Mouse (Mus musculus) spleen, postnatal 36 days (tissue): ENCODE measurements at regions not wholly inside any gene's neighbourhood (a gene's known extent, or its start where the extent isn't known, plus 50 kb on each side); places are given as distances from the start of the nearest gene placed in this dataset.

Experiments used
- DNase-seq, 2 experiments: peaks; one replicate each; pipeline ENCODE4 v3.0.0; 2022; ENCODE audit warnings: low spot score in 2 of 2, mixed read lengths in 1 of 2

DNA sequence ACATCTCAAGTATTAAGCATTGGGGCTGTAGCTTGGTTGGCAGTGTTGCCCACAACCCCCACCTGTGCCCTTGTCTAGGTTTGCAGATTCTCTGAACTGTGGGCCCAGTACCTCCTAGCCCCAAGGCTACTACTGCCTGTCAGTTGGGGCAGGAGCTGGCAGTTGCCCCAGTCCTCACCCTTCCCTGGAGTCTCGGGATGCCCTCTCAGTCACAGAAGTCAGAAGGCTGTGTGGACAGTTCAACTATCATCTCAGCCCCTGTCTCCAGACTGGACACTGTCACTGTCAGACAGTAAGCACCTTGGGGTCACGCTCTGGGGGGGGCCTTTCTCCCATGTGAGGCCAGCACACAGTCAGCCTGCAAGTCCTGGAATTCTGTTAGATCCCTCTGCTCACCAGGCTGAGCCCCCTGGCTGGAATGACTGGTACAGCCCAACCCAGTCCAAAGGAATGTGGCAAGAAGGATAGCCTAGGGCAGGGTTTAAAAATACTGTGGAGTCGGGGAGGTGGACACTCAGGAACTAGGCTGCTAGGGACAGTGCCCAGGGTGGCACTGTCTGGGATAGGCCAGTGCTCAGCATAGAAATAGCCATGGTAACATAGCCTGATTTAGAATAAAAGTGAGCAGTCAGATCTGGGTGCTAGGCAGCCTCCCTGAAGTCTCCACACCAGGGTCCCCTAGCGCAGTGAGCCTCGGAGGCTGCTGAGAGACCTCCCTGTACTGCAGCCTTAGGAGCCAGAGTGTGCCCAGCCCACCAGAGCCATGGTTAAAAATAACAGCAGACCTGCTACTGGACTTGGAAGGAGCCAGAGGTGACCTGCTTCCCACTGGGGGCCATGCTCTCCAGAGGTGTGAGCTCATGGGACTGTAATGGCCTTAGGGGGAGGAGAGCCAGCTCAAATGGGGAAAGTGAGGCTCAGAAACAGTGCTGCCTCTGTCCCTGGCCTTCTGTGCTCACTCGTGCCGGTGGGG lies 83.1 kb upstream of the Ptpn1 start:
- DNase-seq = no peak

DNA sequence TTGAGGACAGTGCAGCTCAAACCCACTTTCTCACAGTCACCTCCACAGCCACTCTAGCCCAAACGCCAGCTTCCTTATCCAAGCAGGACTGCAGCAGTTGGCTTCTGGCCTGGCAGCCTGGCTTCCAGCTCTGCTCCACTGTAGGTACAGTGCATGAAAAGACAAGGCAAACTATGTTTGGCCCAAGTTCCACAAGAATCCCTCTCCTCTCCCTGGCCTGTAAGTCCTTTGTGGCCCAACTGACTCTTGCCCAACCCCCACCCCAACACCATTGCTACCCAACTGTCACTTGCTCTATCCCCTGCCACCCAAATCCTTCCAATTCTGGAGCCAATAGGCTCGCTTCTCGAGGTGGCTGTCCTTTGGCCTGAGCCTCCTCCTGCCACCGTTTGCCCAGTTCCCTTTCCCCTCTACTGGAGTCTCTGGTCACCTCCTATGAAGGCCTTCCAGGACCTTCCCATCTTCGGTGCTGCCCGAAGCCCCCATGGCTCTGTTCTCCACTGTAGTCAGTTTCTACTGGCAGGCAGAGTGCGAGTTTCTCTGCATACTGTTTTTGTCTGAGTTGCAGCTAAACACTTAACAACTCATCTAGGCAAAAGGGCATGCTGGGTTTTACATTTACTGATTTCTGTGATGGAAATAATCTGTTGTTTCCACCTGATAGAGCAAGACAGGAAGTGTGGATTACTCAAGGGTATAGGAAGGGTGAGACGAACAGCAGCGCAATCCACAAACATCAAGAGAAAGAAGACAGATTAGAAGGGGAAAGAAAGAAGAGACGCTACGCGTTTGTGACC lies 84.4 kb upstream of the Ptpn1 start:
- no peak for DNase-seq

GRCm38 (mm10) chr2:167845370-167845769 lies 86.5 kb upstream of the Ptpn1 start:
- no peak for DNase-seq

DNA sequence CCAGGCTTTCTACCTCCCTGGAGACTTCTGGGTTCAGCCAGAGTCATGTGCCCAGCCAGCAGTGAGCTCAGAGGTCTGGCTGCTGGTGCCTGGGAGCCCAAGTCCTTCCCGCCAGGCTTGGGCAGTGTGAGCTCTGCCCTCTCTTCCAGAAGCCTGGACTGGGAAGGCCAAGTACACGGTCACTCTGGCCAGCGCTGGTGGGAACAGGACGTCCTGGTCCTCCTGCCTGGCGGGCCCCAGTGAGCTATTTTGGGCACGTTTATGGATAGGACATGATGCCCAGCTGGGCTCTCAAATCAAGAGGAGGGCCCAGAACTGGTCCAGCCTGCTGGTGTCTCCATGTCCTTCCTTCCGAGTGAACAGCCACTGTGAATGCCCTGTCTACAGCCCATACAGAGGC lies 87.3 kb upstream of the Ptpn1 start:
- DNase-seq = no peak

GRCm38 (mm10) chr2:167843921-167844320 lies 87.9 kb upstream of the Ptpn1 start:
- no peak for DNase-seq

DNA sequence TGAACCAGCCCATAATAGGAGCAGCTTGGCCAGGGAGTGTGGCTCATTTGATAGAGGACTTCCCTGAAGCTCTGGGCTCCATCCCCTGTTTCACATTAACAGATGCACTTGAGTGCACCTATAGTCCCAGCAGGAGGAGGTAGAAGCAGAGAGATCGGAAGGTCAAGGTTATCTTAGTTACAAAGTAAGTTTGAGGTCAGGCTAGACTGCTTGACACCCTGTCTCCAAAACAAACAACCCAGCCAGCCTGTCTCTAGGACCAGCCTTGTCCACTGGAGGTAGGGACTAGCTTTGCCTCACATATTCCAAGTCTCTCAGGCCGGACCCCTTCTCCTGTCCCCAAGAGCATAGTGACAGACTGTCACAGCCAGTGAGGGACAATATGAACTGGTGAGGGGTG lies 88.9 kb upstream of the Ptpn1 start:
- no peak for DNase-seq

DNA sequence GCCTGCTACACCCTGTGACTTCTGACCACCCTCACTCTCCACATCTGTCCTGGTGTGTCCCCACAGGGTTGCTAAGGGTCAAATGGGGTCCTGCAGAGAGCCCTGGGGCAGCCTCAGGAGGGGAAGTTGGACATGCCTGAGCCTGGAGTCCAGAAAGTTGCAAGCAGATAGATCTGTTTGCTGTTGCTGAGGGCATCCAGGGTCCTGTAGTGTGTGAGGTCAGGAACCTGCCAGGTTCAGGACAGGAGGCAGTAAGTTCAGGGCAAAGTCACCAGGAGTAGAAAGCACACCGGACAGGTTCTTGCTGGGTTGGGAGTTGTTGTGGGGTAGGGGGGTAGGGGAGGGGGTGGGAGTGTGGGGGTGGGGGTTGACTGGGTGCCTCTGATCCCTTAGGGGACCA lies 89.4 kb upstream of the Ptpn1 start:
- DNase-seq = no peak

- DNase-seq = no peak
Observed at GRCm38 (mm10) chr2:167841339-167842240, 90.3 kb upstream of the Ptpn1 start.

GRCm38 (mm10) chr2:167840344-167840743 lies 91.5 kb upstream of the Ptpn1 start:
- DNase-seq = no peak

DNA sequence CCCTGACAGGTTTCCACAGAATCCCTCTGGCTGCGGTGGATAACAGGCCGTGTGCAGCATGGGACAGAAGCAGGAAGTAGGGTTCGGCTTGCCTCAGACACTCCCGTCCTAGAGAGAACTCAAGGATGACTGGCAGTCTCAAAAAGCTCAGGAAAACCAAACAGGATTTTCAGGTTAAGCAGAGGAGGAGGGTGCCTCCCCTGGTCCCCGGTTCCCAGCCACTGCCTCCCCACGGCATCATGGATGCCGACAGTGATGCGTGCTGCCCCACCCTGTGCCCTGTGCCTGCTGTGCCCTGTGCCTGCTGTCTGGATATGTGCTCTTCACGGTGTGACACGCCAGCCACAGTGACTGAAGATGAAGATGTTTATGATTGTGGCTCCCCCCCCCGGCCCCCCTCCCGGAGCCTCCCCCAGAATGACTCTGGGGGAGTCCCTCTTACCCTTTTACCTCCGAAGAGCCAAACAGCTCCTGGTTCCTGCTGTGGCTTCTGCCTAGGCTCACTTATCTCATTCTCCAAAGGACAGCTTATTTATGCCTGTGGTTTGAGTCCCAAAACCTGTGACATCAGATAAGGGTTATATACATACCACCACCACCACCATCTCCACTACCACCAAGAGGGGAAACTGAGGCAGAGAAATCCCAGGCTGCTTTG lies 92.4 kb upstream of the Ptpn1 start:
- DNase-seq = no peak

- DNase-seq = no peak
Observed at GRCm38 (mm10) chr2:167837596-167837995, 94.3 kb upstream of the Ptpn1 start.

- no peak for DNase-seq
Observed at GRCm38 (mm10) chr2:167836611-167837010, 95.2 kb upstream of the Ptpn1 start.

DNA sequence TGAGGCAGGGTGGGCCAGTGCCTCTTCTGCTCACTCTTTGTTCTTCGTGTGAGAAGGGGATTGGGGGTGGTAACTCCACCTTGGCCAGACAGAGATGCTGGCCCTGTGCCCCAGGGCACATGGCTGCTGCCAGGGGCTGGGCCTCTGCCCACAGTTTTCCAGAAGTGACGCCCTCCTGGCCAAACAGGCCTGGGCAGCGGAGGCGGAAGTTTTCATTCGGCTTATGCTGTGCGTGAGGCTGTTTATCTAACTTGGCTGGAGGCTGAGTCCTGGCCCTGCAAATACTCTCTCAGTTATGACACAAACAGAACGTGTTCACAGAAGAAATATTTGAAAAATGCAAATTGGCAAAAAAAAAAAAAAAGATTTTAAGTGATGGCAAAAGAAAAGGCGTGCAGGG lies 97.3 kb upstream of the Ptpn1 start:
- no peak for DNase-seq

- DNase-seq = peak; percentile 18 to 21
Observed at GRCm38 (mm10) chr2:167833290-167833953, 98.4 kb upstream of the Ptpn1 start.

DNA sequence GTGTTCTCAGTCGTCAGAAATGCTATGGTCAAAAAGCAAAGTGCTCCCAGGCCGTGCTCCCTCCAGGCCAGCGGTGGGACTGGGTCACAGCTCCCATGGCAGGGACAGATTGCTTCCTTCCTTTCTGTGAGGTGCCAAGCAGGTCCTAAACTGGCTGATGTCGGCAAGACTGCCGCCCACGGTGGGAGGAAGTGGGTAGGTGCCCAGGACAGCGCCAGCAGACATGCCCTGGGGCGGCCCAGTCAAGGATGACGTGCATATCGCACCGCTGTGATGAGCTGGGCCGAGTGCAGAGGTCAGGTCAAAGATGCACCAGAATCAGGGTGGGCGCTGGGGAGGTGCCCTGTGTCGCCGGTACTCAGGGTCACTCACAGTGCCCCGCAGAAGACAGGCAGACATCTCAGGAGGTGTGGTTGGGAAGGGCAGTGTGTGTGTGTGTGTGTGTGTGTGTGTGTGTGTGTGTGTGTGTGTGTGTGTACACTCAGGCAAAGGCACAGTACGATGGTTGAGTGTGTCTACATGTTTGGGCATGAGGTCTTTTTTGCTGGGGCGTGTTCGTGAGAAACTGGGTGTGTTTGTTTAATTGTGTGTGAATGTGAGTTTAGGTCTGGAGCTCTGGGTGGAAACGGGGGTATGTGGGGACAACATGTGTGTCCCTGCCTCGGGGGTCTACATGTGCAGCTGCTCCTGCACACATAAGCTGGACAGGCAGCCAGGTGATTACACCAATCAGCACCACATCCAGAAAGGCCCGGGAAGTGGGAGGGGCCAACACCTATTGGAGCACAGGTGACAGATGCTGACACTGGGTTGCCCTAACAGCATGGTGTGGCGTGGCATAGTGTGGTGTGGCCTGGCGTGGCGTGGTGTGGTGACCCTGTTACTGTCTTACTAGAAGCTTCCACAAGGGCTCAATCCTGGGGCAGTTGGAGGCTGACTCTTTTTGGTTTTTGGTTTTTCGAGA lies 100.5 kb upstream of the Ptpn1 start:
- DNase-seq = peak; percentile 49

GRCm38 (mm10) chr2:167828258-167828657 lies 103.6 kb upstream of the Ptpn1 start:
- no peak for DNase-seq

GRCm38 (mm10) chr2:167826922-167827703 lies 104.7 kb upstream of the Ptpn1 start:
- DNase-seq = no peak

- DNase-seq = no peak
Observed at GRCm38 (mm10) chr2:167823513-167823912, 108.3 kb upstream of the Ptpn1 start.

DNA sequence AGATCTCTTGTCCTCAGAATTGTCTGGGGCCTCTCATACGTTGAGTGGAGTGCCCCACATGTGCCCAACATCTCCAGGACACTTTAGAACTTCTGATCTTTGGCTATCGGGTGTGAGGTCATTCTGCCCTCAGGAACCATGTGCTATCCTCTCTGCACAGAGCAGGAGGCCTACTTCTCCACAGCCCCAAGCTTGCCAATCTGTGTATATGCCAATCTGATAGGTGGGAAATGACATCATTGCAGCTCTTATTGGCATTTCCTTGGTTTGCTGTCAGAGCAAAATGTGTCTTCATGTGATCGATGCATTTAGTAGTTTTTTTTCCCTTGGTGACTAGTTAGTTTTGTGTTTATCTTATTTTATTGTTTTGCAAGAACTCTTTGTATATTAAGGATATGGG lies 108.8 kb upstream of the Ptpn1 start:
- no peak for DNase-seq
